Mouse (Mus musculus): ENCODE results near the gene Ctnnb1.

The Ctnnb1 gene

GRCm38 (mm10) chr9:120961969-120962700, 33.1 kb downstream of the Ctnnb1 start:
- no peak for DNase-seq (ENCODE audit: low read depth, low spot score)

- no peak for DNase-seq (ENCODE audit: low read depth, low spot score)
Observed at GRCm38 (mm10) chr9:120963104-120963503, 34.1 kb downstream of the Ctnnb1 start.

GRCm38 (mm10) chr9:120963720-120964119, 34.7 kb downstream of the Ctnnb1 start:
- no peak for DNase-seq (ENCODE audit: low read depth, low spot score)

GRCm38 (mm10) chr9:120964224-120964623, 35.2 kb downstream of the Ctnnb1 start:
- DNase-seq (ENCODE audit: low read depth, low spot score) = no peak

- no peak for DNase-seq (ENCODE audit: low read depth, low spot score)
Observed at GRCm38 (mm10) chr9:120965007-120965406, 36.0 kb downstream of the Ctnnb1 start.

- DNase-seq (ENCODE audit: low read depth, low spot score) = no peak
Observed at GRCm38 (mm10) chr9:120973026-120973515, 44.1 kb downstream of the Ctnnb1 start.

GRCm38 (mm10) chr9:120974209-120974608, 45.2 kb downstream of the Ctnnb1 start:
- no peak for DNase-seq (ENCODE audit: low read depth, low spot score)

- DNase-seq (ENCODE audit: low read depth, low spot score) = no peak
Observed at GRCm38 (mm10) chr9:120976158-120976557, 47.1 kb downstream of the Ctnnb1 start.

- no peak for DNase-seq (ENCODE audit: low read depth, low spot score)
Observed at GRCm38 (mm10) chr9:120976856-120977255, 47.8 kb downstream of the Ctnnb1 start.

- no peak for DNase-seq (ENCODE audit: low read depth, low spot score)
Observed at GRCm38 (mm10) chr9:120981777-120982176, 52.8 kb downstream of the Ctnnb1 start.

- DNase-seq (ENCODE audit: low read depth, low spot score) = no peak
Observed at GRCm38 (mm10) chr9:120983849-120984248, 54.8 kb downstream of the Ctnnb1 start.

- no peak for DNase-seq (ENCODE audit: low read depth, low spot score)
Observed at GRCm38 (mm10) chr9:120984509-120984908, 55.5 kb downstream of the Ctnnb1 start.

- DNase-seq (ENCODE audit: low read depth, low spot score) = no peak
Observed at GRCm38 (mm10) chr9:120985009-120985408, 56.0 kb downstream of the Ctnnb1 start.

- DNase-seq (ENCODE audit: low read depth, low spot score) = no peak
Observed at GRCm38 (mm10) chr9:120985524-120985923, 56.5 kb downstream of the Ctnnb1 start.

- no peak for DNase-seq (ENCODE audit: low read depth, low spot score)
Observed at GRCm38 (mm10) chr9:120986255-120986654, 57.2 kb downstream of the Ctnnb1 start.

GRCm38 (mm10) chr9:120986994-120987393, 58.0 kb downstream of the Ctnnb1 start:
- DNase-seq (ENCODE audit: low read depth, low spot score) = no peak

GRCm38 (mm10) chr9:120988088-120988487, 59.1 kb downstream of the Ctnnb1 start:
- DNase-seq (ENCODE audit: low read depth, low spot score) = no peak

GRCm38 (mm10) chr9:120989806-120990700, 61.0 kb downstream of the Ctnnb1 start:
- no peak for DNase-seq (ENCODE audit: low read depth, low spot score)

- no peak for DNase-seq (ENCODE audit: low read depth, low spot score)
Observed at GRCm38 (mm10) chr9:120991801-120992200, 62.8 kb downstream of the Ctnnb1 start.

GRCm38 (mm10) chr9:120993004-120993403, 64.0 kb downstream of the Ctnnb1 start:
- DNase-seq (ENCODE audit: low read depth, low spot score) = no peak

- no peak for DNase-seq (ENCODE audit: low read depth, low spot score)
Observed at GRCm38 (mm10) chr9:120994223-120995155, 65.5 kb downstream of the Ctnnb1 start.
